Mouse (Mus musculus): ENCODE results near the gene Cpeb3. TPM values are rescaled to one million over a fixed set of nuclear protein-coding genes. Genes with fewer than 3 reads are reported as not detected.

The Cpeb3 gene
- polyA plus RNA-seq, 1 experiment from 2014 or later: 7.0 TPM

Other genes starting within 250 kb of the Cpeb3 start
- gene March5, start 1.1 kb downstream of the Cpeb3 start, polyA plus RNA-seq (2016; fragmentation: Nextera tagmentation; extraction: Ambion mirVana): 151 and 154 TPM in 2 replicates
- 44.0 and 45.4 TPM in 2 replicates for gene Ide, start 129.3 kb upstream of the Cpeb3 start, polyA plus RNA-seq (2016; fragmentation: Nextera tagmentation; extraction: Ambion mirVana)
- 50.3 and 54.2 TPM in 2 replicates for gene Kif11, start 167.8 kb upstream of the Cpeb3 start, polyA plus RNA-seq (2016; fragmentation: Nextera tagmentation; extraction: Ambion mirVana)
- 7.2 and 9.2 TPM in 2 replicates for gene Hhex, start 226.2 kb upstream of the Cpeb3 start, polyA plus RNA-seq (2016; fragmentation: Nextera tagmentation; extraction: Ambion mirVana)